Mouse (Mus musculus) embryonic facial prominence, embryonic 10.5 days (tissue): ENCODE results near the gene Fgfr2. TPM values are rescaled to one million over a fixed set of nuclear protein-coding genes. Genes with fewer than 3 reads are reported as not detected.

Experiments
- DNase-seq: peaks from one replicate; pipeline ENCODE4 v3.0.0-alpha.2; 2017; ENCODE audit warnings: low spot score
- H3K27ac ChIP-seq: fragments of 300-500 bp; sonication (generic); replicated peaks from 2 replicates; pipeline ENCODE4 v1.5.1; 2016; ENCODE audit warnings: mild to moderate bottlenecking
- H3K27me3 ChIP-seq: fragments of 300-500 bp; sonication (generic); replicated peaks from 2 replicates; pipeline ENCODE4 v1.6.1; 2016; ENCODE audit warnings: low read depth, mild to moderate bottlenecking; ENCODE audit not compliant: poor library complexity, severe bottlenecking
- H3K36me3 ChIP-seq: fragments of 300-500 bp; sonication (generic); replicated peaks from 2 replicates; pipeline ENCODE4 v1.6.1; 2016; ENCODE audit warnings: mild to moderate bottlenecking, moderate library complexity
- H3K4me1 ChIP-seq: fragments of 300-500 bp; sonication (generic); 2 replicates; pipeline ENCODE4 v1.6.1; 2016
- H3K4me3 ChIP-seq: fragments of 300-500 bp; sonication (generic); 2 replicates; pipeline ENCODE4 v1.5.1; 2016; ENCODE audit warnings: mild to moderate bottlenecking, moderate library complexity
- H3K9me3 ChIP-seq: fragments of 300-500 bp; sonication (generic); 2 replicates; pipeline ENCODE4 v1.6.1; 2016; ENCODE audit warnings: mild to moderate bottlenecking
- WGBS: fragments of 180-500 bp; shearing (Covaris S2); methylation state at CpG from one replicate; pipeline ENCODE4 v1.1.7; 2016; 5-methylcytosine and 5-hydroxymethylcytosine counted together
- polyA plus RNA-seq: library from polyadenylated mRNA; unstranded; fragments of >200 nt; fragmentation: Nextera tagmentation; extraction: Ambion mirVana; gene quantifications from 2 replicates; pipeline ENCODE4 v1.2.1, GENCODE M21; 2016

The Fgfr2 gene
- polyA plus RNA-seq, 1 experiment from 2014 or later, result 74.3 TPM

- WGBS, result 74% methylated on average over 5 of the region's 5 CpGs
- DNase-seq, result no peak
- Histone ChIP-seq H3K36me3 (no peaks in the 10 kb centered on the region), H3K9me3 (no peaks in the 10 kb centered on the region), H3K27ac (no peak overlapping the region), H3K27me3 (no peaks in the 10 kb centered on the region; the same call in 1 of the 2 replicates), H3K4me1 (peaks cover 14% of the 10 kb centered on the region; the same call in 1 of the 2 replicates), H3K4me3 (no peak overlapping the region)
Observed at GRCm38 (mm10) chr7:132111770-132112169, 1011.4 kb downstream of the Fgfr2 start.

- 57% methylated on average over 3 of the region's 3 CpGs for WGBS
- Histone ChIP-seq H3K9me3 (no peaks in the 10 kb centered on the region), H3K27ac (no peak overlapping the region), H3K4me1 (peaks cover 14% of the 10 kb centered on the region; the same call in 1 of the 2 replicates), H3K4me3 (no peak overlapping the region), H3K36me3 (no peaks in the 10 kb centered on the region), H3K27me3 (no peaks in the 10 kb centered on the region; the same call in 1 of the 2 replicates)
- DNase-seq, result no peak
Observed at GRCm38 (mm10) chr7:132110308-132110707, 1012.8 kb downstream of the Fgfr2 start.

GRCm38 (mm10) chr7:132106891-132107290 lies 1016.3 kb downstream of the Fgfr2 start:
- no peaks in the 10 kb centered on the region for H3K36me3 ChIP-seq
- H3K27me3 ChIP-seq, result no peaks in the 10 kb centered on the region; the same call in 1 of the 2 replicates
- no peak overlapping the region for H3K27ac ChIP-seq
- no peaks in the 10 kb centered on the region for H3K9me3 ChIP-seq
- no peak overlapping the region for H3K4me3 ChIP-seq
- peaks cover 12% of the 10 kb centered on the region; the same call in 1 of the 2 replicates for H3K4me1 ChIP-seq
- 90% methylated on average over 4 of the region's 4 CpGs for WGBS
- DNase-seq, result no peak

DNA sequence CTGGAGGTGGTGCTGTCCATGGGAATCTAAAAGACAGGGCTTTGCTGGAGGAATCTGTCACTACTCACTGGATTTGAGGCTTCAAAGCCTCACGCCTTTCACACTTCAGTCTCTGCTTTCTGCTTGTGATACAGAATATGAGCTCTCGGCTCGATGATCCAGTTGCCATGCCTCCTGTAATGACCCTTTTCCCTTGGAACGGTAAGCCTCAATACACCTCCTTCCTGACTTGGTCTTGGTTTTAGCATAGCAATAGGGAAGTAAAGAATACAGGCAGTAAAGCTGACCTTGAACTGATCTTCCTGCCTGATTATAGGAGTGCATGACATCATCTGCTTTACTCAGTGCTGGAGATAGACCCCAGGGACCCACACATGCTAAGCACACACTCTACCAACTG lies 1017.8 kb downstream of the Fgfr2 start:
- 84% methylated on average over 4 of the region's 4 CpGs for WGBS
- Histone ChIP-seq H3K36me3 (no peaks in the 10 kb centered on the region), H3K9me3 (no peaks in the 10 kb centered on the region), H3K27ac (no peak overlapping the region), H3K27me3 (no peaks in the 10 kb centered on the region; the same call in 1 of the 2 replicates), H3K4me1 (0 out of 2 replicates have a peak, but pooled peaks cover 1% of the 10 kb centered on the region), H3K4me3 (no peak overlapping the region)
- no peak for DNase-seq

- Histone ChIP-seq H3K4me3 (no peak overlapping the region), H3K27me3 (no peaks in the 10 kb centered on the region), H3K9me3 (no peaks in the 10 kb centered on the region), H3K4me1 (no peaks in the 10 kb centered on the region), H3K27ac (no peak overlapping the region), H3K36me3 (no peaks in the 10 kb centered on the region)
- DNase-seq, result no peak
- WGBS, result 75% methylated on average over 4 of the region's 4 CpGs
Observed at GRCm38 (mm10) chr7:132098441-132098840, 1024.7 kb downstream of the Fgfr2 start.

DNA sequence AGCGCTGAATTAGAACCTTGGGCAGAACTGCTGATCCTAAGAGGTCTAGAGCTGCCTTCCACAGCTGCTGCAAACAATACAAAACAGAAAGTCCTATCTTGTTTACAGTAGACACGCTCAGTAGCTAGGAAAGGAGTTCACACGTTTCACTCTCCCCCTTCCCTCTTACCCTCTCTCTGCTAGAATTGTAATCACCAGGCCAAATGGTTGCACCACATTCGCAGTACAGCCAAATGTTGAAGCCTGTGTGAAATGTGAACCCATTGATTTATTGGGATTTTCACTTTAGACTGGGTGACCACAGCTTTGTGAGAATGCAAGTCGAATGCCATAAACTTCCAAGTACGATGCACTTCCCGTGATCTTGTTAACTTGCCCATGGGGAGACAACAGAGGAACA lies 1028.5 kb downstream of the Fgfr2 start:
- Histone ChIP-seq H3K9me3 (no peaks in the 10 kb centered on the region), H3K36me3 (no peaks in the 10 kb centered on the region), H3K27ac (no peak overlapping the region), H3K27me3 (no peaks in the 10 kb centered on the region), H3K4me1 (no peaks in the 10 kb centered on the region), H3K4me3 (no peak overlapping the region)
- 80% methylated on average over 7 of the region's 7 CpGs for WGBS
- no peak for DNase-seq

- Histone ChIP-seq H3K9me3 (no peaks in the 10 kb centered on the region), H3K27me3 (no peaks in the 10 kb centered on the region), H3K36me3 (no peaks in the 10 kb centered on the region), H3K4me3 (no peak overlapping the region), H3K4me1 (no peaks in the 10 kb centered on the region), H3K27ac (no peak overlapping the region)
- WGBS, result 87% methylated on average over 7 of the region's 7 CpGs
- no peak for DNase-seq
Observed at GRCm38 (mm10) chr7:132091551-132091950, 1031.6 kb downstream of the Fgfr2 start.

DNA sequence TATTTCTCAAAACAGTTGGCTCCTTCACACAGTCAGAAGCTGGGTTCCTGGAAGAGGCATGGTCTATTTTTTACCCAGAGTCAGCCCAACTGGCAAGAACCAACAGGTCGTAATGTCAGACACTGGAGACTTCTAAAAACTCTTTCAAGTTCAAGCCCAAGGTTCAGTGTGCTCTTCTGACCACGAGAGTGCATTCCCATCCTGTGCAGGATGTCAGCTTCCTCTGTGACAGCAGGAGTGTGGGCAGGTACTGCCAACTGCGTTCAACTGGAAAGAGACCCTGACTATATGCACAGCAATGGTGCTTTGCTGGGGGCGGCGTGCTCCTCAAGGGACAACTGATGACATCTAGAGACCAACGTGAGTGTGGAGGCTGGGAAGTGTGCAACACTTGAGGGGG lies 1034.5 kb downstream of the Fgfr2 start:
- H3K27me3 ChIP-seq, result no peaks in the 10 kb centered on the region
- WGBS, result 78% methylated on average over 6 of the region's 6 CpGs
- H3K4me3 ChIP-seq, result no peak overlapping the region
- no peaks in the 10 kb centered on the region for H3K36me3 ChIP-seq
- no peak for DNase-seq
- H3K9me3 ChIP-seq, result no peaks in the 10 kb centered on the region
- no peaks in the 10 kb centered on the region for H3K4me1 ChIP-seq
- no peak overlapping the region for H3K27ac ChIP-seq

DNA sequence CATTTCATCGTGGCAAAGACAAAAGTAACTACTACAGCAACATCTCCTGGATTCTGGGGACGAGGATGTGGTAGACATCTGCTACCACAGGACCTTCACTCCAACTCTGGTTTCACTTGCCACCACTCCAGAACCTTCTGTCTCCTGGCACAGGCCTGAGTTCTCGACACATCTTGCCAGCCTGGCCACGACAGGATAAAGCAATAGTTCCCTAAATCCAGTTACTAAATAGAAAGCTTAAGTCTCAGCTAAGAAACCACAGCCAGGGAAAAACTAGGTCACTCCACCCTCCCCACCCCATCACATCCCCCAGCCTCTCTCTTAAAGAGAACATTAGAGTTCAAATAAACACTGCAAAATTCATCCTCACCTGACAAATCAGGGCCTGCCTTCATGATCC lies 1035.0 kb downstream of the Fgfr2 start:
- H3K27ac ChIP-seq, result no peak overlapping the region
- H3K36me3 ChIP-seq, result no peaks in the 10 kb centered on the region
- WGBS, result 84% methylated on average over 4 of the region's 4 CpGs
- no peak for DNase-seq
- no peaks in the 10 kb centered on the region for H3K4me1 ChIP-seq
- H3K4me3 ChIP-seq, result no peak overlapping the region
- H3K27me3 ChIP-seq, result no peaks in the 10 kb centered on the region
- no peaks in the 10 kb centered on the region for H3K9me3 ChIP-seq

DNA sequence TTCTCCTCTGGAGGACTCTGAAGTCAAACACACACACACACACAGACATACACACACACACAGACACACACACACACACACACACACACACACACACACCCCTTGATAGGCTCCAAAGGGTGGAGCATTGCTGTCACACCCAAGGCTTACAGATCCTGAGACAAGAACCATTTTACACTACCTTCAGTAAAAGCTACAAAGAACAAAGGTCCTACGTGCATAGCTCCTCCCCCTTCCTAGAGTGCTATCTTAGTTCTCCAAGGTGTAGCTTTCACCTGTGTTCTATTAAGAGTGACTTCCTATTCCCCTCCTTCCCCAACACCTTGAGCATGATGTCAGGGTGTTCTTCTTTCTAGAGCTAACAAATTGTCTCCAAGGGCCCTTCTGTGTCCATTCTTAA lies 1047.3 kb downstream of the Fgfr2 start:
- Histone ChIP-seq H3K9me3 (no peaks in the 10 kb centered on the region), H3K4me1 (peaks cover 14% of the 10 kb centered on the region), H3K36me3 (no peaks in the 10 kb centered on the region), H3K27ac (no peak overlapping the region), H3K27me3 (no peaks in the 10 kb centered on the region), H3K4me3 (no peak overlapping the region)
- 73% methylated on average over 1 of the region's 1 CpGs for WGBS
- DNase-seq, result no peak

- no peaks in the 10 kb centered on the region for H3K27me3 ChIP-seq
- no peak overlapping the region for H3K4me3 ChIP-seq
- DNase-seq, result no peak
- no peaks in the 10 kb centered on the region for H3K36me3 ChIP-seq
- 73% methylated on average over 3 of the region's 3 CpGs for WGBS
- peaks cover 14% of the 10 kb centered on the region for H3K4me1 ChIP-seq
- no peak overlapping the region for H3K27ac ChIP-seq
- H3K9me3 ChIP-seq, result no peaks in the 10 kb centered on the region
Observed at GRCm38 (mm10) chr7:132074503-132074902, 1048.6 kb downstream of the Fgfr2 start.

GRCm38 (mm10) chr7:132070877-132071625 lies 1052.1 kb downstream of the Fgfr2 start:
- Histone ChIP-seq H3K36me3 (no peaks in the 10 kb centered on the region), H3K27ac (no peak overlapping the region), H3K27me3 (no peaks in the 10 kb centered on the region), H3K4me3 (no peak overlapping the region), H3K9me3 (no peaks in the 10 kb centered on the region), H3K4me1 (no peaks in the 10 kb centered on the region)
- WGBS, result 83% methylated on average over 6 of the region's 6 CpGs
- no peak for DNase-seq

DNA sequence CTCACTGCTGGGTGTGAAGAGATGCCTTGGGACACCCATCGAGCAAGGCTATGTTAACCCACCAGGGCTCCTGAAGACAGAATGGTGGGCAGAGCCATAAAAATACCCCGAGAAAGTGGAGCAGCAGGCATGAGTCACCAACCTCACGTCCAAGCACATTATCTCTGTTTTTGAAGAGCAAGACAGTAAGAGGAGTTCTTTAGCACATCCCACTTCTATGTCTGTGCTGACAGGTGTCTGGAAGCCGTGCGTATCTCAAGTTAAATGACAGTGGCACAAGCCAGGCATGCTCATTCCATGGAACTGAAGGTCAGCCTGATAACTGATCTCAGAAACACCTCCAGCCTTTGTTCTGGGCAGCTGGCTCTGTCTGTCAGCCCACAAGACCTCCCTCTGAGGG lies 1055.2 kb downstream of the Fgfr2 start:
- H3K36me3 ChIP-seq, result no peaks in the 10 kb centered on the region
- no peak for DNase-seq
- WGBS, result 87% methylated on average over 5 of the region's 5 CpGs
- H3K4me1 ChIP-seq, result no peaks in the 10 kb centered on the region
- no peaks in the 10 kb centered on the region for H3K9me3 ChIP-seq
- no peaks in the 10 kb centered on the region for H3K27me3 ChIP-seq
- H3K27ac ChIP-seq, result no peak overlapping the region
- H3K4me3 ChIP-seq, result no peak overlapping the region
